Mouse (Mus musculus) urinary bladder, postnatal 0 days (tissue): ENCODE measurements around the gene Arhgap44. TPM values are rescaled to one million over a fixed set of nuclear protein-coding genes. Genes with fewer than 3 reads are reported as not detected.

Experiments
- microRNA-seq: library from miRNA; unstranded; fragments of <30 nt; microRNA quantifications from one replicate; pipeline ENCODE4, GENCODE M21; 2016
- polyA plus RNA-seq: library from polyadenylated mRNA; unstranded; fragments of >200 nt; fragmentation: Nextera tagmentation; extraction: Ambion mirVana; gene quantifications from 2 replicates; pipeline ENCODE4 v1.2.1, GENCODE M21; 2015

The Arhgap44 gene
- 5.4 and 5.5 TPM in 2 replicates for polyA plus RNA-seq

DNA sequence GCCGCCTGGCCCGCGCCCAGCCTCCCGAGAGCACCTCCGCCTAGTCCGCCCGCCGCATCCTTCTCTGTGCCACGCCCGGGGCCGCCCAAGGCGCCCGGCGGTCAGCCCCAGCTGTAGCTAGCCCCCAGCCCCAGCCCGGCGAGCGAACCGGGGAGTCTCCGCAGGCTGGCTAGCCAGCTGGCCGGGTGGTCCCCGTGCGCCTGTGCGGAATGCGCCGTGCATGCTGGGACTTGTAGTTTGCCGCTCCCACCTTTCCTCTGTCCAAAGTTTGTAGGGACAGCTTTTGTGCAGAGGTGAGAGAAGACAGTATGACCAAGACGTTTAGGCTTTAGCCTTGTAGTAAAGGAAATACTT is at the start of gene Arhgap44:
Gene Arhgap44 (minus strand): TSS at position 195 of the 354 bp plus-strand sequence.

DNA sequence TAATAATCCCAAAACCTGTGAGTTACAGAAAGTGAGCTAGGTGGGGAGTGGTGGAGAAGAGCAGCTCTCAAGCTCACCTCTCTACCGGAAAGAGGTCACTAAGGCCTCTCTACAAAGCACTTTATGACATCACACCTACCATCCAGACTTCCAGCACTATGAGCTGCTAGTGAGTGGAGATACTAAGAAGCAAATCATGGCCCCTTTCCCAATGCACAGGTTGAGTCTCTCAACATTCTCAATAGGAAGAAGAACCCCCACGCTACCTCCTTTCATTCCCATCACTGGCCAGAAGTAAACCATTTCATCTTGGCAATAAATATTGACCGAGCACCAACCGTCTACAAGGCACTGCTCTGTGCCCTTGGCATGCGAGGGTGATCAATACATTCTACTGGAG is 3.0 kb downstream of the Arhgap44 start, which contains the start of gene 1700086D15Rik:
Gene 1700086D15Rik (minus strand): TSS at position 101 of the 400 bp plus-strand sequence.

DNA sequence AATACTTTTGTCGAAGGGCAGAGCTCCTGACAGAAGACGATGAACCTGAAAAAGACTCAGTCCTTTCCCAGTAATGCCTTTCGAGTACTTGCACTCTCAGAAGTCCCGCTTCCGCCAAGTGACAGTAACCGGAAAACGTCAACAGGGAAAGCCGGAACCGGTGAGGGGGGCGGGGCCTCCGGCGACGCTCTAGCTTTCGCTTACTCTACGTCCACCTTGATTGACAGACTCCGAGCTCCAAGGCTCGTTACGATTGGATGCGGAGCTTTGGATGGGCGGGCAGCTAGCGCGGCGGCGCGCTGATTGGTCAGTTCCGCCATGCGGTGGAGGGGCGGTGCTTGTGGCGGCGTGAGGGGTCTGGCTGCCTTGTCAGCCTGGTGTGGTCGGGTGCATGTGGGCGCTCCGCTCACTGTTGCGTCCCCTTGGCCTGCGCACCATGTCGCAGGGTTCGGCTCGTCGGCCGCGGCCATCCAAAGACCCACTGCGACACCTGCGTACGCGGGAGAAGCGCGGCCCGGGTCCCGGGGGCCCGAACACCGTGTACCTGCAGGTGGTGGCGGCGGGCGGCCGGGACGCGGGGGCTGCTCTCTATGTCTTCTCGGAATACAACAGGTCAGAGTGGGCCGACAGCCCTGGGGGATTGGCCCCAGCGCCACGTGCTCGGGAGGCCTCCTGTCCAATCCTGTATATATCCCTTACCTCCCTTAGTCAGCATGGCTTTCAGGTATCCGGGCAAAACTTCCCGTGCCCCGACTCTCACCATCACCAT is 183.9 kb downstream of the Arhgap44 start, which contains the start of gene Elac2:
Gene Elac2 (plus strand): TSS at position 319 of the 769 bp plus-strand sequence.

Small RNA genes lying within 50 kb of the gene (microRNA-seq; reads per million reads assigned to microRNA genes)
- not detected for gene Gm25991

Other genes with a start within 250 kb of the Arhgap44 start
- gene Elac2, start 183.9 kb downstream of the Arhgap44 start, polyA plus RNA-seq: 12.7 and 13.1 TPM in 2 replicates
- gene 1700086D15Rik, start 3.1 kb downstream of the Arhgap44 start, polyA plus RNA-seq: not detected in 2 replicates
- 105 and 108 TPM in 2 replicates for gene Myocd, start 107.0 kb upstream of the Arhgap44 start, polyA plus RNA-seq